Mouse (Mus musculus) kidney, adult 2 months (tissue): ENCODE measurements around the gene Ptprk.

Source experiments
- CTCF ChIP-seq: fragments of 200-500 bp; conservative IDR thresholded peaks from 2 replicates; pipeline ENCODE4 v1.5.1; 2011; ENCODE audit warnings: low read depth, mild to moderate bottlenecking, control low read depth, low read length, moderate library complexity, mixed read lengths; ENCODE audit not compliant: insufficient read depth, insufficient read length
- POLR2A ChIP-seq: fragments of 200-500 bp; IDR thresholded peaks from one replicate; pipeline ENCODE4 v1.6.1; 2011; ENCODE audit warnings: low read depth, low read length, control low read depth

- no peak for TF ChIP-seq POLR2A
- no peak for TF ChIP-seq CTCF
These were observed 449.5 kb downstream of the Ptprk start for GRCm38 (mm10) chr10:28523992-28524735.
